Mouse (Mus musculus) splenic B cell, adult 2 months (primary cell): ENCODE results near the gene Gan.

Source experiments
- DNase-seq: peaks from one replicate; pipeline ENCODE4 v3.0.0-alpha.2; 2011; ENCODE audit warnings: low read depth, low spot score
- H3K27me3 ChIP-seq: 2 replicates; pipeline ENCODE4 v1.6.1; 2012; ENCODE audit warnings: mild to moderate bottlenecking, low read length, moderate library complexity, mixed read lengths; ENCODE audit not compliant: control insufficient read depth, poor library complexity, insufficient read depth, severe bottlenecking
- H3K36me3 ChIP-seq: 2 replicates; pipeline ENCODE4 v1.6.1; 2012; ENCODE audit warnings: mild to moderate bottlenecking, low read length, moderate library complexity, mixed read lengths; ENCODE audit not compliant: control insufficient read depth, poor library complexity, insufficient read depth, severe bottlenecking

Gene Gan

DNA sequence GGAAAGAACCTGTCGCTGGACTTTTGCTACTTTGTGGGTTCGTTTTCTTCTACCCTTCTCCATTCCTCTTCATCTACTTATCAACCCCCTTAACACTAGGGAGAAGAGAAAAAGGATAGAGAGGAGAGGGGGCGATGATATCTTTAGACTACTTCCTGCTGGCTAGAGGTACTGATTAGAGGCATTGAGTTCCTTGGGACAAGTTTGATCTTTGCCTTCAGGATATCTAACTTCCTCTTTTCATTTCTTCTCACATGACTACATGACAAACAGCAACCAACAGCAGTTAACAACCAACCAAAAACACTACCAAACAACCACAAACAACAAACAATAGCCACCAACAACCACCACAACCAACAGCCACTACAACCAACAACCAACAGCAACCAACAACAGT lies 24.2 kb upstream of the Gan start:
- H3K27me3 ChIP-seq, result no peaks in the 10 kb centered on the region
- no peaks in the 10 kb centered on the region for H3K36me3 ChIP-seq
- no peak for DNase-seq

- H3K27me3 ChIP-seq, result no peaks in the 10 kb centered on the region
- no peaks in the 10 kb centered on the region for H3K36me3 ChIP-seq
- no peak for DNase-seq
These were observed 21.6 kb upstream of the Gan start for GRCm38 (mm10) chr8:117136351-117136750.

GRCm38 (mm10) chr8:117136763-117137162 lies 21.2 kb upstream of the Gan start:
- H3K36me3 ChIP-seq, result no peaks in the 10 kb centered on the region
- DNase-seq, result no peak
- H3K27me3 ChIP-seq, result no peaks in the 10 kb centered on the region

DNA sequence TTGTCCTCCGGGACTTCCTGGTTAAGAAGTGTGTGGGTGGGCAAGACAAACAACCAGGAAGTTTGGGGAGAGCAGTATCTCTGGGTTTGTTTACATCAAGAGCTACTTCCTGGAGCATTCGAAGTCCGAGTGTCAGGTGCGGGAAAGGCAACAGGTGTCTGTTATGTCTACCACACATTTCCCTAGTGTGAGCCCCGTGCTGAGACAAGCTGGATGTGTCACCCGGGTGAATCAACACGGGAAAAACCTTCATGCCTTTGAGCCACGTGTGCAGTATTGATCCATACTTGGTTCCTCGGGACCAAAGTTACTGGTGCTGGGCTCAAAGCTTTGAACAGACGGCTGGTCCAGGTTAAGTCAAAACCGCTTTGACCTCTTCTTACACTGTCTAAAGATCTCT lies 20.6 kb upstream of the Gan start:
- no peak for DNase-seq
- no peaks in the 10 kb centered on the region for H3K27me3 ChIP-seq
- H3K36me3 ChIP-seq, result no peaks in the 10 kb centered on the region

- no peaks in the 10 kb centered on the region for H3K27me3 ChIP-seq
- no peaks in the 10 kb centered on the region for H3K36me3 ChIP-seq
- peak; percentile 54 for DNase-seq
These were observed 9.4 kb upstream of the Gan start for GRCm38 (mm10) chr8:117148520-117148919.

GRCm38 (mm10) chr8:117156149-117156548 lies 1.8 kb upstream of the Gan start:
- DNase-seq, result no peak

GRCm38 (mm10) chr8:117156866-117157768 lies 818 bp upstream of the Gan start:
- peak; percentile 16 for DNase-seq
- Histone ChIP-seq H3K27me3 (no peaks in the 10 kb centered on the region), H3K36me3 (no peaks in the 10 kb centered on the region)

More at GRCm38 (mm10) chr8:117156149-117156548, 1.8 kb upstream of the Gan start:
- Histone ChIP-seq H3K36me3 (no peaks in the 10 kb centered on the region), H3K27me3 (no peaks in the 10 kb centered on the region)

DNA sequence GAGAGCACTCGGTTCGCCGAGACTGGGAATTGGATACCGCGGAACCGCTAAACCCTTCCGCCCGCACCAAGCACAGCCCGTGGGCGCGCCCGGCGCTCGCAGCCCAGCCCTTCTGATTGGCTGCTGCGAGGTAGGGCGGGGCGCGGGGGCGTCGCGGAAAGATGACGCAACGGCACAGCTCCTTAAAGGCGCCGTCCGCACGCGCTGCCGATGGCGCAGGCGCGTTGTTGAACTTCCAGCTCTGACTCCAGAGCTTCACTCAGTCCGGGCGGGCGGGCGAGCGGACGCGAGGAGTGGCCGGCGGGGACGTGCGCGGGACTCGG lies 205 bp upstream of the Gan start:
- no peaks in the 10 kb centered on the region for H3K27me3 ChIP-seq

GRCm38 (mm10) chr8:117159031-117159430 lies 1.1 kb downstream of the Gan start:
- Histone ChIP-seq H3K36me3 (no peaks in the 10 kb centered on the region), H3K27me3 (no peaks in the 10 kb centered on the region)
- DNase-seq, result no peak

More for the DNA sequence above, 205 bp upstream of the Gan start:
- DNase-seq, result peak; percentile 98
- no peaks in the 10 kb centered on the region for H3K36me3 ChIP-seq

DNA sequence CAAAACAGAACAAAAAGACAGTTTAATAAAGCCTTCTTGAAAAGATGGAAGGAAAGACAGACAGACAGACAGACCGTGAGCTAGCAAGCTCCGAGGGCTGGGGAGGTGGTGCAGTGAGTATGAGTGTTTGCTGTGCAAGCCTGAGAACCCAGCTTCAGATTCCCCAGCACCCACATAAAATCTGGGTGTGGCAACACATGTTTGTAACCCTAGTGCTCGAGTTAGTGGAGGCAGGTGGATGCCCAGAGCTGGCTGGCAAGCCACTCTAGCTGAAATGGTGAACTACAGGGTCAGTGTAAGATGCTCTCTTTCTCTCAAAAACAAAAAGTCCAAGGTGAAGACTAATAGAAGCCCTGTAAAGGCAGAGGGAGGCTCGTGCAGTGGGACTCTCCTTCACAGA lies 7.0 kb downstream of the Gan start:
- no peaks in the 10 kb centered on the region for H3K27me3 ChIP-seq
- H3K36me3 ChIP-seq, result no peaks in the 10 kb centered on the region

GRCm38 (mm10) chr8:117165542-117165941 lies 7.6 kb downstream of the Gan start:
- Histone ChIP-seq H3K36me3 (no peaks in the 10 kb centered on the region), H3K27me3 (no peaks in the 10 kb centered on the region)
- no peak for DNase-seq

More for the DNA sequence above, 7.0 kb downstream of the Gan start:
- DNase-seq, result no peak

DNA sequence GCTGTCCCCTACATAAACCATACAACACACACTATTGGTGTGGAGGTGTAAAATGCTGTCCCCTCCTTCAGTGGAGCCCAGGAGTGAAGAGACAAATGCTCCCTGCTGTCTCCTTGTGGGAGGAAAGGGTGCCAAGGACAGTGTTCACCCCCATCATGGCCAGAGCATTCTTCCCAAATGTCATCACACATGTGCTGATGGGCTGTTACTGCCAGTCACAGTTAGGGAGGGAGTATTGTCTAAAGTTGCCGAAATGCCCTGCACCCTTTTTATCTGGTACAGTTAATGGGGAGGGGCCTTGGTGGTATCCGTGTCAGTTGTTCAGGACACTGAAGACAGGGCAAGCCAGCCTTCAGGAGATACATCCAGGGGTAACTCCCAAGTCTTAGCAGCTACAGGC lies 8.6 kb downstream of the Gan start:
- no peak for DNase-seq

GRCm38 (mm10) chr8:117167243-117167883 lies 9.4 kb downstream of the Gan start:
- no peak for DNase-seq
- Histone ChIP-seq H3K27me3 (no peaks in the 10 kb centered on the region), H3K36me3 (no peaks in the 10 kb centered on the region)

More for the DNA sequence above, 8.6 kb downstream of the Gan start:
- no peaks in the 10 kb centered on the region for H3K36me3 ChIP-seq
- H3K27me3 ChIP-seq, result no peaks in the 10 kb centered on the region

DNA sequence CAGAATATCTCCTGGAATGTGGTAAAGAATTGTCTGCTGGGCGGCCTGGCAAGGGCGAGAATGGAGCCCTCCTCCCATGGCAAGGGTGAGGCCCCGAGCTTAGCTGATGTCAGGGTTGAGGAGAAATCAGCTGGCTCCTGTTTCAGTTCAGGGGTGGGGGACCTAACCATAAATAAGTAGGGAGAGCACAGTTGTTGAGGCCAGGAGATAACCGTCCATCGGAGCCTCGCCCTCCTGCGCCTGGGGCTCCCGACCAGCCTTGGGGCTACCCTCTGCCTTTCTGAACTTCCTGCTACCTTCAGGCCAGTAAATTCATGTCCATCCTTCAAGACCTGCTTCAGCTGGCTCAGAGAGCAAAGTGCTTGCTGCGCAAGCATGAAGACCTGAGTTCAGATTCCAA lies 10.4 kb downstream of the Gan start:
- DNase-seq, result no peak
- no peaks in the 10 kb centered on the region for H3K27me3 ChIP-seq
- H3K36me3 ChIP-seq, result no peaks in the 10 kb centered on the region

DNA sequence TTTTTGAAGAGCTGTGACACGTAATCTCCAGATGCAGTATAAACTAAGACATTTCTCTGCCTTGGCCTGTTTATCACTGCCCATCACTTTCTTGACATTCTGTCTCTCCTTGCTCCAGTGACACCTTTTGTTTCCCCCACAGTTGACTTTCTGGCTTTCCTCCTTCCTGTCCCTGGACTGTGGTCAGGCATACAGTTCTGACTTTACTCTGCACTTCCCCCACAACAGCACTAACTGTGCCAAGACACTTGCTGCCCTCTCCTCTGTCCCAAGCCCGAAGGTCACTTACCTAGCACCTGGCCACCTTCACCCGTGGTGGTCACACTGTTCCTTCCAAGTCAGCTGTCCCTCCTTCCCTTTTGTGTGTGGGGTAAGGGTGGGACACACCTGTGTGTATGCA lies 13.9 kb downstream of the Gan start:
- Histone ChIP-seq H3K27me3 (no peaks in the 10 kb centered on the region), H3K36me3 (no peaks in the 10 kb centered on the region)
- DNase-seq, result no peak
